Mouse (Mus musculus): Measurements from ENCODE around the gene 4930535I16Rik. TPM values are rescaled to one million over a fixed set of nuclear protein-coding genes. Genes with fewer than 3 reads are reported as not detected.

The 4930535I16Rik gene
- polyA plus RNA-seq (2014; fragmentation: Illumina TruSeq; extraction: RNeasy Lipid Tissue Mini Kit (QIAGEN cat#74804); ENCODE audit: low read depth, low replicate concordance) = not detected

DNA sequence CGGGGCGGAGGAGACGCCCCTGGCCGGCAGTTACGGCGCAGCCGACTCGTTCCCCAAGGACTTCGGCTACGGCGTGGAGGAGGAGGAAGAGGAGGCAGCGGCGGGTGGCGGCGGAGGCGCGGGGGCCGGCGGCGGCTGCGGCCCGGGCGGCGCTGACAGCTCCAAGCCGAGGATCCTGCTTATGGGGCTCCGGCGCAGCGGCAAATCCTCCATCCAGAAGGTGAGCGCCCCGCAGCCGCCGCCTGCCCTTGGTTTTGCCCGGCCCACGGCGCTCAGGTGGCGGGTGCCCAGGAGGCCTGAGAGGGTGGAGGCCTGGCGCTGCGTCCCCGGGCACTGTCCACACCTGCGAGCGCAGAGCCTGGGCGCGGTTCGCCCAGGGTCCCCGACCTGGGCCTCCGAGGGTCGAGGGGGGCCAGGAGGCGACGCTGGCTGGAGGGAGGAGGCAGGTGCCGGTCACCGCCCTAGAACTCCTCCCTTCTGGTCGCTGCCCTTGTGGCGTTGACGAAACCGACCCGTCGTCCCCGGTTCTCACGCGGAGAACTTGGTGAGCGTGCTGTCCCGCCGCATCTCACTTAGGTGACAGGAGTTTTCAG, at the start of gene 4930535I16Rik:
Gene 4930535I16Rik, minus strand, starts transcription at position 475 of the 593 bp plus-strand sequence.

DNA sequence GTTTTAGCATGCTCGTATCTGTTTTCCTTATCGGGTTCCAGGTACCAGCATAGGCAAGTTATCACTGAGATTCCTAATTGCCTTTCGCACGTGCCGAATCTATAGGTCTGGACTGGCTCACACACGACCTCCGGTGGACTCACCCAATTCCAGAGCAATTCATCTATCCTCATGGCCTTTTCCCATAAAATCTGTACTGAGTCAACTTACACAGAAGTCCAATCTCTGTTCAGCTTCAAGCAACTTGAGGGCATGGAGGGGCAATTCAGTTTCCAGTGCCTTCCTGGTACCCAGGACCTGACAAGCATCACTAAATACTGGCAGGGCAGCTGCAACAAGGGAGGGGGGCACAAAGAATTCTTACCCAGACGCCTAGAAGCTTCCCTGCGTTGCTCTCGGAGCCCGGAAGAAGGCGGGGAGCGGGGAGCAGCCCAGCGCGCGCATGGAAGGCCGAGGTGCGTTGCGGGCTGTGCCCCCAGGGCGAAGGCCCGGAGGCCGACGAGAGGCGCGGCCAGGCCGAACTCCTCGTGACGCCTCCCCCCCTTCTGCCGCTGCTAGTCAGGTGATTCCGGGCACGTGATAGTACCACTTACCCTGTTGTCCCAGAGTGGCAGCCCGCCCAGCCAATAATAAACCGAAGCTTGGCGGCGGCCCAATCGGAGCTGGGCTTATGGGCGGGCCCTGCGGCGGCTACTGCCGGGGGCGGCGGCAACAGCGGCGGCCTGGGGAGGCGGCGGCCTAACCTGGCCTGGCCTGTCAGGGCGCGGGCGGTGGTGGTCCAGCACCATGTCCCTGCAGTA, 874 bp downstream of the 4930535I16Rik start, which contains the start of gene Rragc:
Gene Rragc, plus strand, starts transcription at position 699 of the 800 bp plus-strand sequence.

DNA sequence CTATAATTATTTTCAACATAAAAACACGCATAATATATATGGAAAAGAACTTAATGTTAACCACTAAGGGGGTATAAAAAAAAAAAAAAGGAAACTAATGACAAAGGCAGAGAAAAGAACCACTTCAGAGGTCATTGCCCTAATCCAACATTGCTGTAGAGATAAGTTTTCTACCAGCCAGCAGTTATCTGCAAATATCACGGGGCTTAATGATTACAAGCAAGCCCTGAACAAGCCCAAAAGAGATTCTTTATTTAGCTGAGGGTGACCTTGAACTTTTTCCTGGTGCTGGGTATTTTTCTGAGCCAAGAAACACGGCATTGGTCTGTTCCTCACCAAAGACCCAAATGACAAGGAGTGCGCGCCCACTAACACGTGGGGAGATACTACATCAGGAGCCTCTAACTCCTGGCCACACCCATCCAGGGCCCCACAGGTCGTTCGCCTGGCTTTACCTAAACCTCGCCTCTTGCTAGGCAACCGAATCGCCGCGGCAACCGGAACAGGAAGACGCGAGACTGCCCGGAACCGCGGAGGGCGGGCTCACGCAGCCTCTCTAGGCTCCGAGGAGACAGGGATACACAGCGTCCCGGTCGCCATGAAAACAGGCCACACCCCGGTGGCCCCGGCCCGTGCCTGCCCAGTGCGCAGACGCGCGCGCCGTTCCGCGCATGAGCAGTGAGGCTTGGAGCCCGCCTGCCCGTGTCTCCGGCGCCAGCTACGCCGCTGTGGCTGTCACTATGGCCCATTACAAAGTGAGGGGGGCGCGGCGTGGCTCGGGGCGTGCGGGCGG, 13.3 kb downstream of the 4930535I16Rik start, which contains the start of gene Mycbp:
Gene Mycbp, plus strand, starts transcription at position 500 of the 793 bp plus-strand sequence.

Other genes with a start within 250 kb of the 4930535I16Rik start
- gene Macf1, start 233.7 kb downstream of the 4930535I16Rik start, polyA plus RNA-seq (2014; fragmentation: Illumina TruSeq; extraction: RNeasy Lipid Tissue Mini Kit (QIAGEN cat#74804); ENCODE audit: low read depth, low replicate concordance) = 149 TPM
- gene Ndufs5, start 199.8 kb downstream of the 4930535I16Rik start, polyA plus RNA-seq (2014; fragmentation: Illumina TruSeq; extraction: RNeasy Lipid Tissue Mini Kit (QIAGEN cat#74804); ENCODE audit: low read depth, low replicate concordance) = 26.6 TPM
- 63.6 TPM for gene Akirin1, start 167.7 kb downstream of the 4930535I16Rik start, polyA plus RNA-seq (2014; fragmentation: Illumina TruSeq; extraction: RNeasy Lipid Tissue Mini Kit (QIAGEN cat#74804); ENCODE audit: low read depth, low replicate concordance)
- gene Rhbdl2, start 130.1 kb downstream of the 4930535I16Rik start, polyA plus RNA-seq (2014; fragmentation: Illumina TruSeq; extraction: RNeasy Lipid Tissue Mini Kit (QIAGEN cat#74804); ENCODE audit: low read depth, low replicate concordance) = 1.9 TPM
- gene 4933427I04Rik, start 58.3 kb downstream of the 4930535I16Rik start, polyA plus RNA-seq (2014; fragmentation: Illumina TruSeq; extraction: RNeasy Lipid Tissue Mini Kit (QIAGEN cat#74804); ENCODE audit: low read depth, low replicate concordance) = not detected
- gene Mycbp, start 13.2 kb downstream of the 4930535I16Rik start, polyA plus RNA-seq (2014; fragmentation: Illumina TruSeq; extraction: RNeasy Lipid Tissue Mini Kit (QIAGEN cat#74804); ENCODE audit: low read depth, low replicate concordance) = 89.3 TPM
- 259 TPM for gene Rragc, start 576 bp downstream of the 4930535I16Rik start, polyA plus RNA-seq (2014; fragmentation: Illumina TruSeq; extraction: RNeasy Lipid Tissue Mini Kit (QIAGEN cat#74804); ENCODE audit: low read depth, low replicate concordance)

Data from kidney, adult 10 weeks (tissue).